Mouse (Mus musculus) adrenal gland, postnatal 4 days (tissue): ENCODE results near the gene Fzd2. TPM values are rescaled to one million over a fixed set of nuclear protein-coding genes. Genes with fewer than 3 reads are reported as not detected.
"Not testable (repeated sequence)": the region's sequence is repeated elsewhere in the genome, so short reads cannot be mapped to it uniquely, and the experiment has no call there.

Source experiments
- DNase-seq, 2 experiments: peaks; one replicate each; pipeline ENCODE4 v3.0.0; 2021 to 2022; ENCODE audit warnings: low spot score in 2 of 2, mixed read lengths in 2 of 2
- long read RNA-seq, 2 experiments: library from polyadenylated mRNA; stranded (forward); transcript quantifications; one replicate each; pipeline ENCODE4 v2.0.0; 2021
- total RNA-seq, 2 experiments: library from RNA; stranded (reverse); gene quantifications; 2 replicates each; pipeline ENCODE4 v1.2.3; 2021

Gene Fzd2
- 10 to 100 TPM; 11.9 to 16.3 TPM for total RNA-seq
- long read RNA-seq, experiment 1, transcript Fzd2-201 (1 exons, 3,663 nt): major isoform, 13 of 13 reads
- long read RNA-seq, experiment 1, partial matches to known transcripts: 0 of 13 reads
- long read RNA-seq, experiment 1, other reads (novel, unspliced or antisense): 0 of 13 reads
- long read RNA-seq, experiment 2, transcript Fzd2-201 (1 exons, 3,663 nt): major isoform, 22 of 22 reads
- long read RNA-seq, experiment 2, partial matches to known transcripts: 0 of 22 reads
- long read RNA-seq, experiment 2, other reads (novel, unspliced or antisense): 0 of 22 reads

DNA sequence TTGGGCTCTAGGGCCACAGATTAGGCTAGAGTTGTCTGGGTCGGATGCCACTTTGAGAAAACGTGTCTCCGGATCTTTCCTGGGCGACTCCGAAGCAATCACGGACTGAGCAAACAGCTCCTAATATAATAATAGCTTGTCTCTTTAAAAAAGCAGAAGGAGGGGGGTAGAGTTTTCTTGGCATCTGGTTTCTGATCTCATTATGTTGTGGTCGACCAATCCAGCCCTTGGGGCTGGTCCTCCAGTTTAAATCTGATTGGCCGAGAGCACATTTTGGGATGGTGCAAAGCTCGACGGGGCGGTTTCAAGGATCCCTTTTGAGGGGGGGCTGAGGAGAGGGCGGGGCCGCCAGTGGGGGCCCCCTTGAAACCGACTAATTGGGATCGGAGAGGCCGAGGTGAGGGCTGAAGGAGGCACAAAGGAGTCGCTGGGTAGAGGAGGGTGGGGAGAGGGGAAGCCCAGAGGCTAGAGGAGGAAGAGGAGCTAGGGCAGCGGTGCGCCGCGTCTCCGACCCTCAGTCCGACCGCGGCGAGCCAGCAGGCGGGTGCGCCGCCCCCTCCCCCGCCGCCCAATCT is at the start of gene Fzd2:
Gene Fzd2, plus strand, starts transcription at position 387 of the 575 bp plus-strand sequence.
- peak; percentile 57 to 70 for DNase-seq

DNA sequence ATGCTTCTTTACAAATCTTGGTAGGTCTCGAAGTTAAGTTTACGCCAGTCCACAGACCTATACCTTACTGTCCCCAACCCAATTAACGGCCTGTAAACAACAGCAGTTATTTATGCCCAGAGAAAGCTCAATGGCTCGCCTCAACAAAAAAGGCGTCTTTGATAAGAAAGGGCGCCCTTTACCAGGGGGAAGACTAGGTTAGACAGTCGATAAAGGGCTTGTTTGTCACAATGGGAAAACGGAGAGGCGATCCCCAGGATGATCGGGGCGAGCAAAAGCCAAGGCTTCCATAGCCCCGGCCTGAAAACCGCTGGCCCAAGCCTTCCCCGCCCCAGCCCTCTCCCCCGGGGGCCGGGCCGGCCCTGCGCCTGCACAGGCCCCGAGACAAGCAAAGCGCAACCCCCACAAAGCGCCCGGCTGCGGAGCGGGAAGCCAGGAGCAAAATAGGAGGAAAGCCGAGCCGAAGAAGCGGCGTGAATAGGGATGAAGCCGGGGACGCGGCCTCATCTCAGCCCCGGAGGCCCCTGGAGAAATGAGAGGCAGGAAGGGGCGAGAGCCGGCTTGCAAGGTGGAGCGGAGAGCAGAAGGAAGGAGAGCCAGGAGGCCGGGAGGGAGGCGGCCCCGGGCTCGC is 48.7 kb upstream of the Fzd2 start:
- peak; percentile 32 to 43 for DNase-seq

DNA sequence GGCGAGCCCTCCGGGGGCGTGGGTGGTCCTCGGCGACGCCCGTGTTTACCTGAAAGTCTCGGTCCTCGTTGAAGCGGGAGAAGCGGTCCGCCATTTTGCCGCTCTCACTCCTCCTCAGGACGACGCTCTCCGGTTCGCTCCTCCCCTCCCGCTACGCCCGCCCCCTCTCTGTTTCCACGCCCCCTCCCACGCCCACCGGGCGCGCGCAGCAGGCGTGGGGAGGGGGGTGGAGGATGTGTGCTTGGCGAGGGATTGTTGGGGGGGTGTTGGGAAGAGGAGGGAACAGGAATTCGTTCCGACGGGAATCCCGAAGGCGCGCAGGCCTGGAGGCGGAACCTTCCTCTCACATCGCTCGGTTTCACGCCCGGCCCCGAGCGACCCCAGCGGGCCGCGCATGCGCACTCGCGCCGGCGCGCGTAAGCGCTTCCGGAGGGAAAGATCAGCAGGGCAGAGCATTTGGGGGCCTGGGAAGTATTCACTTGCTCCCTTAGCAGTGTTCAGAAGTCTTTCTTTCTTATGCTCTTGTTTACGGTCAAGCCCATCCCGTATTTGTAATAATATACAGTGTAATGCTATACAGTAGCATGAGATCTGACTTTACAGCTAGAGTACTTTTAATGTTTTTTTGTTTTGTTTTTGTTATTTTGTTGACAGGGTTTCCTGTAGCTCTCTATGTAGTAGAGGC is 48.0 kb upstream of the Fzd2 start, which contains the start of gene Gpatch8:
Gene Gpatch8, minus strand, starts transcription at position 362 of the 685 bp plus-strand sequence.
- peak; percentile 94 for DNase-seq

DNA sequence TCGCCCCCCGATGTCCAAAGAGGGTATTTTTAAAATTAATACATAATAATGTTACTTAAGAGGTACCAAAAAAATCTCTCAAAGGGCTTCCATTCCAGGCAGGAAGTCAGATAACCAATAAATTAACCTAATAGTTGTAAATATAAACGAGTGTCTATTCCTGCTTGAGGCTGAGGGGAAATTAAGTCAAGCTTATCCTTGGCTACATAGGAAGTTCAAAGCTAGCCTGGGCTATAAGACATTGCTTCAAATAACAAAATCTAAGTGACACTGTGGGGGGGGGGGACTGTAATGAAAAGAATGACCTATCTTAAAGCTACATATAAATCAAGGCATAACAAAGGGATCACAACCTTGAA is 47.5 kb upstream of the Fzd2 start:
- no peak for DNase-seq

DNA sequence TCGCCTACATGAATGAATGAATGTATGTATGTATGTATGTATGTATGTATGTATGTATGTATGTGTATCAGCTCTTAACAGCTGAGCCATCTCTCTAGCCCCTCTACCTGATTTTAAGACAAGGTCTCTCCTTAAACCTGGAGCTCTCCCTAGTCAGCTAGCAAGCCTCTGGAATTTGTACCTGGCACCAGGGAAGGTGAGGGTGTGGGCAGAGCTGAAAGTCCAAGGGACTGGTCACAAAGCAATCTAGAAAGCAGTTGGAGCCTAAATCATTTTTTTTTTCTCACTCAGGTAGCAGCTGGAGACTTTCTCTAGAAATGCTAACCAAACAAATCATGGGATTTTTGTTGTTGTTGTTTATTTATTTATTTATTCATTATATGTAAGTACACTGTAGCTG is 46.8 kb upstream of the Fzd2 start:
- DNase-seq: no peak

DNA sequence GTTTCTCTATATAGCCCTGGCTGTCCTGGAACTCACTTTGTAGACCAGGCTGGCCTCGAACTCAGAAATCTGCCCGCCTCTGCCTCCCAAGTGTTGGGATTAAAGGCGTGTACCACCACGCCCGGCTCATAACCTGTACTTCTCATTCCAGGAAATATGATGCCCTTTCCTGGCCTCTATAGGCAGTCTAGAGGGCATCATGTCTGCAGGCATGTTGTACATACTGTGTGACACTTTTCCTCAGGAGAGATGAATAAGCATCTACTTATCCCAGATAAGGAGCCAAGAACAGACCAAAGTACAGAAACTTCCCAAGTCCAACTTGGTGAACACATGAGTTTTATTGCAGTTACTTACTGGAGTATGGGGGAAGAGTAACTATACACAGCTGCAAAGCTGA is 45.5 kb upstream of the Fzd2 start:
- DNase-seq: no peak

DNA sequence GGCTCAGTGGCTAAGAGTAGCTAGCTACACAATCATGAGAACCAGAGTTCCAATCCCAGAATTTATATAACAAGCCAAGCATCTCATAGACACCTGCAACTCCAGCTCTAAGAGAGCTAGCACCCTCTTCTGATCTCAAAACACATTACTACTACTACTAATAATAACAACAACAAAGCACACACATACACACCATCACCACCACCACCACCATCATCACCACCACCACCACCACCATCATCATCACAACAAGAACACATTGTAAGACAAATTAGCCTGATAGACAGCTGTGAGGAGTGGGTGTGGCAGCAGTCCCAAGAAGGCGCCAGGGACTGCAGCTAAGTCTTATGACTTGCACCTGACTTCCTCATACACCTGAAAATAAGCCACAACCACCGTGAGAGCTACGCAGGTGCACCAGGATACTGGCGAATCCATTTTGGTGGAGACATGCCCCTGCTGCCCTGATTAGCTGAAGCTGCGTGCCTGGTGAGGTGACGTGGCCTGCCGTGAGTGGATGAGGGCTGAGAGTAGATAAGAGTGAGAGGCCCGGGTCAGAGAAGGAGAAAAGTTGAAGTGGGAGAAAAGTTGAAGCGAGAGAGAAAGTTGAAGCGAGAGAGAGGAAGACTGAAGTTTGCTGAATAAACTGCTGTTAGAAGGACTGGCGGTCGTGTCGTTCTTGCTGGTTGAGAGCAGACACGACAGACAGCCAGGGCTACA is 39.1 kb upstream of the Fzd2 start:
- not testable (repeated sequence) for DNase-seq

DNA sequence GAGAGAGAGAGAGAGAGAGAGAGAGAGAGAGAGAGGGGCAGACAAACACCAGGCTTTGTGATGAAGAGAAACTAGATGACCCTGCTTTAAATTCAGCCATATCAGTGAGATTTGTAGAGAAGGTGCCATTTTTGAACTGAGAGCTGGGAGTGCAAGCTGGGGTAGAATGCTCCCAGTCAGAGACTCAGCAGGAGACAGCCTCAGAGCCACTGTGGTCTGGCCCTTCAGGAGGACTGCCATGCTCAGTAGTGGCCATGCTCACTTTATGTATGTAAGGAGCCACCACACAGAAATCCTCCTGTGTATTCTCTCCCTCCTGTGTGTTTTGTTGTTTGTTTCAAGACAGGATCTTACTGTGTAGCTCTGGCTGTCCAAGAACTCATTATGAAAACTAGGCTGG is 38.5 kb upstream of the Fzd2 start:
- no peak for DNase-seq

DNA sequence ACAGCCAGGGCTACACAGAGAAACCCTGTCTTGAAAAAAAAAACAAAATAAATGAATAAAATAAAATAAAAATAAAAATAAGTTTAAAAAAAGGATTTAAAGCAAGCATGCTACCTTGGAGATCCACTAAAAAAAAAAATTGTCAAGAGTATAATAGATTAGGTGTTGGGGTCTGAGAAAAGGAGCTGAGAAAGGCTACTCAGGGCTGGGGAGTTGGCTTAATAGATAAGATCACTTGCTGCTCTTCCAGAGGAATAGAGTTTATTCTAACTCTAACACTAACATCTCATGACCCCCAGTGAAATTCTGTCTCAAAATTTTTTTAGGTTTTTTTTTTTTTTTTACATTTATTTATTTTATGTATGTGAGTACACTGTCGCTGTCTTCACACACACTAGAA is 37.9 kb upstream of the Fzd2 start:
- no peak for DNase-seq

DNA sequence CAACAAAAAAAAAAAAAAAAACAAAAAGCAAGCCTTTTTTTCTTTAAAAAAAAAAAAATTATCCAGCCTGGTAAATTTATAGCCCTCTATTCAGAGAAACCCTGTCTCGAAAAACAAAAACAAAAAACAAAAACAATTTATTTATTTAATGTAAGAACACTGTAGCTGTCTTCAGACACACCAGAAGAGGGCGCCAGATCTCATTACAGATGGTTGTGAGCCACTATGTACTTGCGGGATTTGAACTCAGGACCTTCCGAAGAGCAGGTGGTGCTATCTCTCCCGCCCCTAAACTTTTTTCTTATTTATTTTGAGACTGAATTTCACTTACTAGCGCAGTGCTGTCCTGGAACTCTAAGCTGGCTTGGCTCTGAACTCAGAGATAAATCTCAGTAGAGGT is 37.0 kb upstream of the Fzd2 start:
- no peak for DNase-seq

DNA sequence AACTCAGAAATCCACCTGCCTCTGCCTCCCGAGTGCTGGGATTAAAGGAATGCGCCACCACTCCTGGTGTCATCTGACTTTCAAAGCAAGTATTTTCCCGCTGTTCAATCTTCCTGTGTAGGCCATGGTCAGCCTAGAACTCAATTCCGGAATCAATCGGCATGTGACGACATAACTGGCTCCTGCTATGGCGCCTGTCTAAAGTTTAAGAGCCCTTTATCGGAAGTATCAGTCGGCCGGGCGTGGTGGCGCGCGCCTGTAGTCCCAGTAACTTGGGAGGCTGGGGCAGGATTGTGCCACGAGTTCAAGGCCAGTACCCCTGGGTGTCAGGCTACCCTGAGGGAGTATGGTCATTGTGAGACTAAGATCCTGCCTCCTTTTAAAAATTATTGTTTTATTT is 36.5 kb upstream of the Fzd2 start:
- DNase-seq: no peak

DNA sequence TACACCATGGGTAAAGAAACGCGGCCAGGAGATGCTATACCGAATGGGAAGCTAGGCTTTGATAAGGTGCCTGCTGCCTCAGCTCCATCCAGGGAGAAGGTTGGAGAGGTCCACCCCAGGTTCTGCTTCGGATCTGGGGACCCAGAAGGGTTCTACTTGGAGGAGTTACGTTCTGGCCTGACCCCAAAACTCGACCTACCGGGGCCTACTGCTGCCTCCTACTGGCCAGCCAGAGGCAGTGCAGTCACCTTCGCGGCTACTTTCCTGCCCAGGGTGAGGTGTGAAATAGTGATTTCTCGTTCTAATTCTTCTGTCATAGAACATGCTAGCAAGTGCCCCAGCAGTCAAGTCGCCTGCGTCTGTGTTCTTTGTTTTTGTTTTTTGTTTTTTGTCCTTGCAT is 36.0 kb upstream of the Fzd2 start:
- DNase-seq: no peak

DNA sequence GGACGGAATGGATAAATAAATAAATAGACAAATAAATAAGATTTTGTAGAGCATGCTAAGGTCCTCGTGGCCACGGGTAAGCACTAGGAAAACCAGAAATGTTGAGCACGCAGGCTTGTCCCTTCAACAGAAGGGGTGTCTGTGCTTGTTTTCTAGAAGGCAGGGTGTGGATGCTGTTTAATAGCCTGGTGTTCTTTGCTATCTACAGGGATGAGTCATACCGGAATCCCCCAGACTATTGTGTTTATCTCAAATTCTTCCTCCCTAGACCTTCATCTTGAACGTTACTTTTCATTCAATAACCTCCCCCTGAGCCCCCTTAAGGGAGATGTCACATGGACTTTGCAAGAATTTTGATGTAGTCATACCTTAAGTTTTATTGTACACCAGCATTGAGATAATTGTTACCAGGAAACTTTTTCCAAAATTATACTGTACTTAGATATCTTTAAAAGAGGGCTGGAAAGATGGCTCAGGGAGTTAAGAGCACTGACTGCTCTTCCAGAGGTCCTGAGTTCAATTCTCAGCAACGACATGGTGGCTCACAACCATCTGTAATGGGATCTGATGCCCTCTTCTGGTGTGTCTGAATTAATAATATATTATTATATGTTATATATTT is 35.3 kb upstream of the Fzd2 start:
- no peak for DNase-seq

DNA sequence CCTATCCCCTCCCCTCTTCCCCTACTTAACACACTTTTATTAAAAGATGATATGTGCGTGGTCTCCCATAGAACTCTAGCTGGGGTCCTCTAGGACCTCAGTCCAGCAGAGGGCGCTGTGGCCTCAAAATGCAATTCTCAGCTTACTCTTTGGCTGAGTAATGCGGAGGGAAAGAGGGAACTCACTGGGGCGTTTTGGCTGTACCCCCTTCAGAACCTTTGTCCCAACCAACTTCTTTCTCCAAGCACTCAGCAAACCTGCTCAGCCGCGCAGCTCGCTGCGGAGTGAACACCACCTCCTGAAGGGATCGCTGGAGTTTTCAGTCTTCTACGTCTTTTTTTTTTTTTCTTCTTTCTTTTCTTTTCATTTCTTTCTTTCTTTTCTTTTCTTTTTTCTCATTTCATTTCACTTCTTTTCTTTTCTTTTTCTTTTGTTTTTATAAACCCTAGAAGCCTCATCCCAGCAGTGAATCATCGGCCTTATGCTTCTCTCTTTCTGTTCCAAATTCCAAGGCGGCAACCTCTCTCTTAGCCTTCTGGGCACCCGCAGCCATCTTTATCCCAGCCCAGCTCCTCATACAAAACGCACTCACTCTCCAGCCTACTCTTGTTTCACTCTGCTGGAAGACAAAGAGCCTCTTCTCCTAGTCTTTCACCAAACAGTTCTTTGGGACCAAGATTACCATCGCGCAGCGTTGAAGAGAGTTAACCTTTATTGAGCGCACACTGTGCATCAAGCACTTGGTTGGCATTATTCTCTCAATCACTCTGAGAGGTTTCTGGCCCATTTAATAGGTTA is 31.1 kb upstream of the Fzd2 start:
- peak; percentile 64 to 74 for DNase-seq

DNA sequence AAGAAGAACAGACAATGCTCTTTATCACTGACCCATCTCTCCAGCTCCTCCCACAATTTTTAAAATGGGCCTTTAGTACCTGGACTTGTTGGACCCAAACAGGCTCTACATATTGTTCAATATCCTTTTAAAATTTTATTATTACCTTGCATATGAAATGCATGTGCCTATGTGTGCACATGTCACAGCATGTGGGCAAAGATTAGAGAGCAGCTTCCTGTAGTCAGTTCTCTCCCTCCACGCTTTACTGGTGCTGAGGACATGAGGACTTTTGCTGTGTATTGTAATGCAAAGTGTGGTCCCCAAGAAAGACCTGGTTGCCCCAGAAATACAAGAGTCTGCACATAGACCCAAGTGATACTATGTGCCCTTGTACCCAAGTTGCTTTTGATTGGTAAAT is 29.2 kb upstream of the Fzd2 start:
- no peak for DNase-seq

DNA sequence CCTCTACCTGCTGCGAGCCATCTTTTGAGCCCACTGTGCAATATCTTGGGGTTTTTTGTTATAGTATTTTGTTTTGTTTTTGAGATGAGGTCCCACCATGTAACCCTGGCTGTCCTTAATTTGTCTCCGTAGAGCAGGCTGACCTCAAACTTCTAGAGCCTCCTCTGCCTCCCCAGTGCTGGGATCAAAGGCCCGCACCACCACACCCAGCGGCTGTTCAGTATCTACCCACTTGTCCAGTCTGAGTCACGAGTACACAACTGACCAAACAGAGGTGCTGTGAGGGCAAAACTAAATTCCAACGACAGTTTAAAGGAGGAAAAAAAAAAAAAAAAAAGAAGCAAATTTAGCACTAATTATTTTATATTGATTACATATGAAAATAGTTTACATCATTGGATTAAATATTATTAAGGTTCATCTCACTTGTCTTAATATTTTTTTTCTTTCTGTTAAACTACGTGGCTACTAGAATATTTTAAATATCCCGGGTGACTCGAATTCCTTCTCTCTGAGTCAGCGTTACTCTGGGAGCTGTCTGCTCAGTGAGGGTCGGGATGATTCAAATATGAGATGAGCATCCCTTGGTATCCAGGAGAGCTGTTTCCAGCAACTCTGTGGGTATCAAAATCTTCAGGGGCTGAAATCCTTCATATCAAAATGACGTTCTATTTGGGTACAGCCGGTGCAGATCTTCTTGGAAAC is 28.0 kb upstream of the Fzd2 start:
- no peak for DNase-seq

DNA sequence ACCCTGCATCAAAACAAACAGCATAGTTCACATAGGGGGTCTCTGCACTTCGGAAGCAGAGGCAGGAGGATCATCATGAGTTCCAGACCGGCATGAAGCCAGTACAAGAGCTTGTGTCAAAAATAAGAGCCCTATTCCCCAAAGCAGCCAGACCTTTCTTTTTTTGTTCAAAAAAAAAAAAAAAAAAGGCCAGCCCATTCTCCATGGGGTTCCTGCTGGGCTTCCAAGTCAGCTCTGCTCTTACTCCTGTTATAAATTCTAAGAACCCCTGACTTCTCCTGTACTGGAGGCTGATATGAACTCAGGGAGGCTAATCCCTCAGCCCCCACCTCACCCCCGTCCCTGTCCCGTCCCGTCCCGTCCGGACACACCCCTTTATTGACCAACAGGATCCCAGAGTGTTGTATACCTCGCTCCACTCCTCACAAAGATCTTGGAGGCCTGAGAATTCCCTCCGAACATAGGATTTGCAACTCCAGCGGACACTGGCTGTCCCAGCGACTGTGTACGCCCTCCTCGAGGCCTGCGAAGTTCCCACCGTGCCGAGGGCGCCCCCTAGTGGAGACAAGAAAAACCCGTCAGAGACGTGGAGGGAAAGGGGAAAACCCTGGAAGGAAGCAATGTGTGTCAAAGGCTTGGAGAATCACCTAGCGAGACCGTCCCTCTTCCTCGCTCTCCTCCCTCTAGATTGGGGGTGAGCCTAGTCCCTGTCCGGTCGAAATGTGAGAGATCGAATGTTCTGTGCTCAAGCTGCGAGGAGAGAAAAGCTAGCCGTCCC is 25.7 kb upstream of the Fzd2 start:
- DNase-seq: peak; percentile 67 to 80

DNA sequence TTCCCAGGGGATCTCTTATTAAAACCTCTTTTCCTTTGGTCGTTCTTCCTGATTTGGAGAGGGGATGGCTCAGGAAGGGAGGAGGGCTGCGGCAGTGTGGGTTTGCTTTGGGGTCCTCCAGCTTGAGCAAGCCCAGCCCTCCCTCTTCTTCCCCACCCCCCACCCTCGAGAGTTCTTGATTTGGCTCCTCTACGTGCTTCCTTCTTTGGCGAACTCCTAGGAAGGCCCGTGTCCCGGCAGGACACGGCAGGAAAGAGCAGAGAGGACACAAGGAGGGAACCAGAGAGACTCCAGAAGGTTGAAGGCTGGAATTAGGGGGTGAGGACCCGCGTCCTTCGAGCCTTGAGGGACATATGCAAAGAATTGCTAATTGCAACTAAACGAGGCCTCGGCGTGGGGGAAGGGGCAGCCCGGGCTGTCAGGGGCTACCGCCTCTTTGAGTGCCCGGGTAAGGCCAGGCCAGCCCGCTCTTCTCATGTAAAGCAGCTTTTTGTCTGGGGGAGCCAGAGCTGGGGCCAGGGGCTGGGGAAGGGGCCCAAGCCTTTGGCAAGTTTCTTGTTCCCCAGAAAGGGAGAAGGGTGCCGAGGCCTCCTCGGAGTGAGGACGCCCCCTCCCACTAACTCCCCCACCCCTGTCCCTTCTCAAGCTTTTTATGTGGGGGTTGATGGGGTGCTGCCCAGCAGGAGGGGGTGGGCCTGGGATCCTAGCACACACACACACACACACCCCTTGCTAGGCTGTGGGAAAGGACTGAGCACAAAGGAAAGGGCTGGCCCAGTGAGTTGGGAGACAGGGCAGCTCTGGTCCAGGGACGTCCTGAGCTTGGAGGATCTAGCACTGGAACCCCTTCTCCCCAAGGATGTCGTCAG is 24.8 kb upstream of the Fzd2 start, which contains the start of gene Gm11627:
Gene Gm11627, minus strand, starts transcription at position 297 of the 869 bp plus-strand sequence.
- no peak for DNase-seq
